Mouse (Mus musculus): ENCODE measurements around the gene Gstt1. TPM values are rescaled to one million over a fixed set of nuclear protein-coding genes. Genes with fewer than 3 reads are reported as not detected.

The Gstt1 gene
- polyA plus RNA-seq, 1 experiment from 2014 or later: 3.0 TPM

Other genes with a start within 250 kb of the Gstt1 start
- 1.6 and 3.8 TPM in 2 replicates for gene Lrrc75b, start 238.3 kb downstream of the Gstt1 start, polyA plus RNA-seq (2016; fragmentation: Nextera tagmentation; extraction: Ambion mirVana)
- 2.7 and 3.1 TPM in 2 replicates for gene Ggt1, start 237.0 kb downstream of the Gstt1 start, polyA plus RNA-seq (2016; fragmentation: Nextera tagmentation; extraction: Ambion mirVana)
- gene Ggt5, start 209.2 kb downstream of the Gstt1 start, polyA plus RNA-seq (2016; fragmentation: Nextera tagmentation; extraction: Ambion mirVana): 0.56 and 1.2 TPM in 2 replicates
- 1.6 and 1.9 TPM in 2 replicates for gene Susd2, start 154.6 kb downstream of the Gstt1 start, polyA plus RNA-seq (2016; fragmentation: Nextera tagmentation; extraction: Ambion mirVana)
- gene Cabin1, start 34.2 kb downstream of the Gstt1 start, polyA plus RNA-seq (2016; fragmentation: Nextera tagmentation; extraction: Ambion mirVana): 32.6 and 37.8 TPM in 2 replicates
- gene Ddt, start 25.2 kb downstream of the Gstt1 start, polyA plus RNA-seq (2016; fragmentation: Nextera tagmentation; extraction: Ambion mirVana): 87.9 and 103 TPM in 2 replicates
- not detected in 2 replicates for gene Gm20441, start 17.6 kb downstream of the Gstt1 start, polyA plus RNA-seq (2016; fragmentation: Nextera tagmentation; extraction: Ambion mirVana)
- gene Gstt3, start 17.2 kb downstream of the Gstt1 start, polyA plus RNA-seq (2016; fragmentation: Nextera tagmentation; extraction: Ambion mirVana): 0.97 and 1.00 TPM in 2 replicates
- gene Gstt4, start 24.0 kb upstream of the Gstt1 start, polyA plus RNA-seq (2016; fragmentation: Nextera tagmentation; extraction: Ambion mirVana): not detected in 2 replicates
- 7.6 and 8.3 TPM in 2 replicates for gene Gstt2, start 38.8 kb upstream of the Gstt1 start, polyA plus RNA-seq (2016; fragmentation: Nextera tagmentation; extraction: Ambion mirVana)
- 2,515 and 3,289 TPM in 2 replicates for gene Mif, start 61.7 kb upstream of the Gstt1 start, polyA plus RNA-seq (2016; fragmentation: Nextera tagmentation; extraction: Ambion mirVana)
- 1.4 and 1.8 TPM in 2 replicates for gene Derl3, start 94.8 kb upstream of the Gstt1 start, polyA plus RNA-seq (2016; fragmentation: Nextera tagmentation; extraction: Ambion mirVana)
- 294 and 296 TPM in 2 replicates for gene Smarcb1, start 123.0 kb upstream of the Gstt1 start, polyA plus RNA-seq (2016; fragmentation: Nextera tagmentation; extraction: Ambion mirVana)
- gene Chchd10, start 134.5 kb upstream of the Gstt1 start, polyA plus RNA-seq (2016; fragmentation: Nextera tagmentation; extraction: Ambion mirVana): 6.9 and 7.5 TPM in 2 replicates
- gene Mmp11, start 137.9 kb upstream of the Gstt1 start, polyA plus RNA-seq (2016; fragmentation: Nextera tagmentation; extraction: Ambion mirVana): 23.7 and 38.2 TPM in 2 replicates
- 0.52 and 0.58 TPM in 2 replicates for gene Gm867, start 142.1 kb upstream of the Gstt1 start, polyA plus RNA-seq (2016; fragmentation: Nextera tagmentation; extraction: Ambion mirVana)
- gene Vpreb3, start 144.5 kb upstream of the Gstt1 start, polyA plus RNA-seq (2016; fragmentation: Nextera tagmentation; extraction: Ambion mirVana): 0.24 and 0.39 TPM in 2 replicates
- gene Gm5134, start 155.9 kb upstream of the Gstt1 start, polyA plus RNA-seq (2016; fragmentation: Nextera tagmentation; extraction: Ambion mirVana): 0.09 and 0.10 TPM in 2 replicates
- 36.8 and 39.0 TPM in 2 replicates for gene Zfp280b, start 234.1 kb upstream of the Gstt1 start, polyA plus RNA-seq (2016; fragmentation: Nextera tagmentation; extraction: Ambion mirVana)

Data from midbrain, embryonic 10.5 days (tissue).